Mouse (Mus musculus): ENCODE measurements at regions not wholly inside any gene's neighbourhood (a gene's known extent, or its start where the extent isn't known, plus 50 kb on each side); places are given as distances from the start of the nearest gene placed in this dataset.
A peak's percentile ranks its signal among the peaks of the same experiment; 100 is the strongest.
"Not testable (repeated sequence)": the region's sequence is repeated elsewhere in the genome, so short reads cannot be mapped to it uniquely, and the experiment has no call there.

DNA sequence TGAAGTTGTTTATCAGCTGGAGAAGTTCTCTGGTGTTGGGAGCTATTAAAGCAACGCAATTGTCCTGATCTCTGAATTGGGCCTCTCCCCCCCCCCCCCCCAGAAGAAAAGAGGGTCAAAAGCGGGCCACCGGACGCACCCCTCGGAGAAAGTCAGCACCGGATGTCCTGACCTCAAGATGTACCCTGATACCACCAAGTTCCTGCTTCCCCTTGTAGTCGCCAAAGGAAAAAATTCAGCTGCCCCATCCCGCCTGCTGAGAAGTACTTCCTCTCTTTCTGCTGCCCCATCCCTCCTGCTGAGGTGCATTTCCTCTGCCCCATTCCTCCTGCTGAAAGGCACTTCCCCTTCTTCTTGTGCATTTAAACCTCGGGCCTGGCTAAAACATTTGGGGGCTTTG is 1191.1 kb upstream of the 1700008P02Rik start:
- DNase-seq (ENCODE audit: low spot score); H3K4me1 ChIP-seq (replicated peaks; ENCODE audit: insufficient read depth, low read length); H3K9me3 ChIP-seq (replicated peaks; ENCODE audit: low read length); H3K27me3 ChIP-seq (ENCODE audit: insufficient read depth, low read length); H3K4me2 ChIP-seq (ENCODE audit: low read length); H3K9ac ChIP-seq (ENCODE audit: low read depth, low read length); H3K4me3 ChIP-seq (replicated peaks; ENCODE audit: low read depth, low read length); H3K36me3 ChIP-seq (ENCODE audit: insufficient read depth, low read length); H3K27ac ChIP-seq; ATAC-seq (replicated peaks; ENCODE audit: low FRiP score, low read depth): not testable (repeated sequence)
- WGBS, result 84% methylated on average over 9 of the region's 9 CpGs

DNA sequence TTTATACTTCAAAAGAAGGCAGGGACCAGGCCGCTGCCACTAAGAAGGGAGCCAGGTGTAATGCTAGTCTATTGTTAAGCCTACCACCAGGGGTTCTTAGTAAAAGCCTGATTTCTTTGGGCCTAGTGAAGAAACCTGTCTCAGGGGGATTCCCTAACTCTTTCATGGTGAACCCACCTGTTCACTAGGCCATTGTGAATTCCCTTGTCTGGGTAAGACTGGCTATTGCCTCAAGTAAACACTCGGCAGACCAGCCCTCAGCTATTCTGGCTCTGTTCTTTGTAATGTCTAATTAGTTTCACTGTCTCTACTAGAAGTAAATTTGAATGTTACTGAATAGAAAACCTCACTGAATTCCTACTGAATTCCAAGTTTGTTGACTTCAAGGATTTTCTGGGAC is 1184.9 kb upstream of the 1700008P02Rik start:
- not testable (repeated sequence) for H3K4me1 ChIP-seq (replicated peaks; ENCODE audit: insufficient read depth, low read length); DNase-seq (ENCODE audit: low spot score); H3K9ac ChIP-seq (ENCODE audit: low read depth, low read length); H3K4me2 ChIP-seq (ENCODE audit: low read length); ATAC-seq (replicated peaks; ENCODE audit: low FRiP score, low read depth); H3K27me3 ChIP-seq (ENCODE audit: insufficient read depth, low read length); H3K4me3 ChIP-seq (replicated peaks; ENCODE audit: low read depth, low read length); H3K9me3 ChIP-seq (replicated peaks; ENCODE audit: low read length); H3K27ac ChIP-seq; H3K36me3 ChIP-seq (ENCODE audit: insufficient read depth, low read length)
- WGBS, result 77% methylated on average over 2 of the region's 2 CpGs

DNA sequence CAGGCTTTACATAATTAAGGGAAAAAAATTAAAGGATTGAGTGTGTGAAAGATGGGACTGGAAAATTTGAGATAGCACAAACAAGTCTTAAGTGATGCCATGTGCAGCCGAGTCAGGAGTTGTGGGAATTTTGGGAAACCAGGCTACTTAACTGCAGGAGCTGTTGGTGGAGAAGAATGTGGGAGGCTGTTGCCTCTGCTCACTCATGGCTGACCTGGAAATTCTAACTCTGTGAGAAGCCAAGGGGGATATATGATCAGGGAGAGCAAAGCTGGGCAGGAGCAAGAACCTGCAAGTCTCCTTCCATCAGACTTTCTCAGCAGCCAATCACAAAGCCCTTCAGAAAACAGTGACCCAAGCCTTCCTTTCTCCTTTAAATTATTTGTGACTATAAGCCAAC is 1184.0 kb upstream of the 1700008P02Rik start:
- no peak overlapping the region for H3K9ac ChIP-seq (ENCODE audit: low read depth, low read length)
- no peaks in the 10 kb centered on the region for H3K36me3 ChIP-seq (ENCODE audit: insufficient read depth, low read length)
- no peak overlapping the region for H3K4me3 ChIP-seq (replicated peaks; ENCODE audit: low read depth, low read length)
- 39% methylated on average over 1 of the region's 1 CpGs for WGBS
- no peaks in the 10 kb centered on the region for H3K9me3 ChIP-seq (replicated peaks; ENCODE audit: low read length)
- H3K27me3 ChIP-seq (ENCODE audit: insufficient read depth, low read length), result no peaks in the 10 kb centered on the region
- DNase-seq (ENCODE audit: low spot score) (peak; percentile 69), ATAC-seq (replicated peaks; ENCODE audit: low FRiP score, low read depth) (peak; percentile 71; the same call in 1 of the 2 replicates)
- no peak overlapping the region for H3K4me2 ChIP-seq (ENCODE audit: low read length)
- no peak for TF ChIP-seq CTCF (IDR thresholded peaks at IDR 0.05; ENCODE audit: low read depth)
- H3K4me1 ChIP-seq (replicated peaks; ENCODE audit: insufficient read depth, low read length), result no peaks in the 10 kb centered on the region
- H3K27ac ChIP-seq, result no peak overlapping the region

GRCm38 (mm10) chr3:7799486-7799885 is 1179.2 kb upstream of the 1700008P02Rik start:
- DNase-seq (ENCODE audit: low spot score), result no peak
- no peak overlapping the region for H3K4me2 ChIP-seq (ENCODE audit: low read length)

GRCm38 (mm10) chr3:7787665-7788064 is 1167.4 kb upstream of the 1700008P02Rik start:
- Histone ChIP-seq H3K4me3 (replicated peaks; ENCODE audit: low read depth, low read length) (no peak overlapping the region), H3K4me2 (ENCODE audit: low read length) (no peak overlapping the region), H3K27ac (no peak overlapping the region), H3K4me1 (replicated peaks; ENCODE audit: insufficient read depth, low read length) (no peaks in the 10 kb centered on the region), H3K27me3 (ENCODE audit: insufficient read depth, low read length) (no peaks in the 10 kb centered on the region), H3K36me3 (ENCODE audit: insufficient read depth, low read length) (no peaks in the 10 kb centered on the region), H3K9ac (ENCODE audit: low read depth, low read length) (no peak overlapping the region), H3K9me3 (replicated peaks; ENCODE audit: low read length) (no peaks in the 10 kb centered on the region)
- TF ChIP-seq CTCF (IDR thresholded peaks at IDR 0.05; ENCODE audit: low read depth), result no peak
- 85% methylated on average over 5 of the region's 5 CpGs for WGBS
- DNase-seq (ENCODE audit: low spot score), result no peak
- ATAC-seq (replicated peaks; ENCODE audit: low FRiP score, low read depth), result no peak

More at GRCm38 (mm10) chr3:7799486-7799885, 1179.2 kb upstream of the 1700008P02Rik start:
- ATAC-seq (replicated peaks; ENCODE audit: low FRiP score, low read depth), result no peak
- H3K9me3 ChIP-seq (replicated peaks; ENCODE audit: low read length), result no peaks in the 10 kb centered on the region
- H3K27ac ChIP-seq, result no peak overlapping the region
- WGBS, result 85% methylated on average over 4 of the region's 4 CpGs
- H3K4me1 ChIP-seq (replicated peaks; ENCODE audit: insufficient read depth, low read length), result no peaks in the 10 kb centered on the region
- no peak overlapping the region for H3K9ac ChIP-seq (ENCODE audit: low read depth, low read length)
- no peak overlapping the region for H3K4me3 ChIP-seq (replicated peaks; ENCODE audit: low read depth, low read length)
- TF ChIP-seq CTCF (IDR thresholded peaks at IDR 0.05; ENCODE audit: low read depth), result no peak
- no peaks in the 10 kb centered on the region for H3K27me3 ChIP-seq (ENCODE audit: insufficient read depth, low read length)
- no peaks in the 10 kb centered on the region for H3K36me3 ChIP-seq (ENCODE audit: insufficient read depth, low read length)

GRCm38 (mm10) chr3:7785096-7785495 is 1164.9 kb upstream of the 1700008P02Rik start:
- no peaks in the 10 kb centered on the region for H3K27me3 ChIP-seq (ENCODE audit: insufficient read depth, low read length)
- no peaks in the 10 kb centered on the region for H3K9me3 ChIP-seq (replicated peaks; ENCODE audit: low read length)
- no peak overlapping the region for H3K4me3 ChIP-seq (replicated peaks; ENCODE audit: low read depth, low read length)
- ATAC-seq (replicated peaks; ENCODE audit: low FRiP score, low read depth) (no peak), DNase-seq (ENCODE audit: low spot score) (no peak)
- WGBS, result 77% methylated on average over 2 of the region's 2 CpGs
- TF ChIP-seq CTCF (IDR thresholded peaks at IDR 0.05; ENCODE audit: low read depth), result no peak
- H3K4me1 ChIP-seq (replicated peaks; ENCODE audit: insufficient read depth, low read length), result no peaks in the 10 kb centered on the region
- H3K27ac ChIP-seq, result no peak overlapping the region
- no peak overlapping the region for H3K9ac ChIP-seq (ENCODE audit: low read depth, low read length)
- H3K4me2 ChIP-seq (ENCODE audit: low read length), result no peak overlapping the region
- no peaks in the 10 kb centered on the region for H3K36me3 ChIP-seq (ENCODE audit: insufficient read depth, low read length)

GRCm38 (mm10) chr3:7755445-7755844 is 1135.2 kb upstream of the 1700008P02Rik start:
- H3K4me1 ChIP-seq (replicated peaks; ENCODE audit: insufficient read depth, low read length), result no peaks in the 10 kb centered on the region
- DNase-seq (ENCODE audit: low spot score) (peak; percentile 52), ATAC-seq (replicated peaks; ENCODE audit: low FRiP score, low read depth) (peak; percentile 40; the same call in 1 of the 2 replicates)
- H3K27ac ChIP-seq, result no peak overlapping the region
- no peak overlapping the region for H3K4me3 ChIP-seq (replicated peaks; ENCODE audit: low read depth, low read length)
- H3K36me3 ChIP-seq (ENCODE audit: insufficient read depth, low read length), result no peaks in the 10 kb centered on the region
- H3K4me2 ChIP-seq (ENCODE audit: low read length), result no peak overlapping the region
- H3K27me3 ChIP-seq (ENCODE audit: insufficient read depth, low read length), result no peaks in the 10 kb centered on the region
- no peaks in the 10 kb centered on the region for H3K9me3 ChIP-seq (replicated peaks; ENCODE audit: low read length)
- H3K9ac ChIP-seq (ENCODE audit: low read depth, low read length), result no peak overlapping the region
- TF ChIP-seq CTCF (IDR thresholded peaks at IDR 0.05; ENCODE audit: low read depth), result no peak
- WGBS, result 34% methylated on average over 4 of the region's 4 CpGs
